Mouse (Mus musculus) T-cell, adult 66 days (primary cell): ENCODE data around the gene Sgtb. TPM values are rescaled to one million over a fixed set of nuclear protein-coding genes. Genes with fewer than 3 reads are reported as not detected.

ENCODE experiments used
- total RNA-seq, 2 experiments: library from RNA; stranded (reverse); gene quantifications; 3 replicates in 1 of 2; 4 replicates in 1 of 2; pipeline ENCODE4 v1.2.4; 2023

The Sgtb gene
- not detected for total RNA-seq

DNA sequence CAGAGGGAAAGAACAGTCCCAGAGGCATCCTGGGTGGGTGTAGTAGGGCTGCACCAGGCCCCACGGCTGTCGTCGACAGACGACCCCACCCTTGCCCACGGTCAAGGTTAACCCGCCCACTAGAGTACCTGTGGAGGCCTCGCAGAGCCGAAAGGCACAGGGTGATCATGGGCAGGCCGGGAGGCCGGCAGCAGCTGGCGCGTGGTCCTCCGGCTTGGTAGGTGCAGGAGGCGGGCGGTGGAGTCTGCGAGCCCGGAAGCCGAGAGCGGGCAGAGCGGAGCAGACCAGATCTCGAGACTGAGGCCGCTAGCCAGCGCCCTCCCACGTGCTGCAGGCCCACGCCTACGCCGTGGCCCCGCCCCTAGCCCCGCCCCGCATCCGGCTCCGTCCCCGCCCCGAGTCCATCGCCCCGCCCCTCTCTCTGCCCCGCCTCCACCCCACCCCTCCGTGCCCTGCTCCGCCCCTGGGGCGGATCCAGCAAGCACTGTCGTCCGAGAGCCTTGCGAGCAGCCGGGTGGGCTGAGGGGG, at the start of gene Sgtb, which contains the start of gene Nln:
TSS of gene Sgtb (plus strand) at position 454 of the 528 bp plus-strand sequence.
TSS of gene Nln (minus strand) at position 327 of the 528 bp plus-strand sequence.

DNA sequence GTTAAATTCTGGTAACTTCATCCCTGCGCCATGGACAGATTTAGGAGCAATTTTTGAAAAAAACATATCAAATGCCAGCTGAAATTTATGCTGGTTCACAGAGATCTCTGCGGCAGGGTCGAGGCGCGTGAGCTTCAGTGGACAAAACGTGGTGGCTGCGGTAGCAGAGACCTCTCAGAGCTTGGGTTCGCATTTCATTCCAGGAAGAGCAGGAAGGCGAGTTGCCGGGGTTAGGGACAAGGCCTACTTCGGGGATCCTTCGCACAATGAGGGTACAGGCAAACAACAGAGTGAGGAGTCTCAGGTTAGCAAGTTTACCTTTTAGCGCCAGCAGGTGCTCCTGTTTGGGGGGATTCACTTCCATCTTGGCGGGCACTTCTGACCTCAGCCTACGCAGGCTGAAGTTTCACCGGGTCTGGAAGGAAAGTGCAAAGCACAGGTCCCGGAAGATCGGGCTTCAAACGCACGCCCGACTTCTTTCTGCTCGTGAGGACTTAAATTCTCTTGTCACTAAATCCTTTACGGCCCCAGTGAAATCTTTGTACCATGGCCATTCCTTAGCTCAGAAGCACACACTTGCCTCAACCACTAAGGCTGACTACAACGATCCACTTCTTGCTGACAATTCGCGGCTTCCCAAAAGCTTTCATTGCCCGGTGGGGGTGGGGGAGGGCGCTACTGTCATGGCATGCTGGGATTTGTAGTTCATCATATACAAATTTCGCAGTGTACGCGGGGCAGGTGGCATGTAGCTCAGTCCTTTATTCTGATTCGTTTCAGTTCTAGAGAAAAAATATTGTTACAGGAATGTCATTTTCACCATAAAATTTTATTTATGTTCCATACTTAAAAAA, 68.5 kb downstream of the Sgtb start, which contains the start of gene Trappc13:
TSS of gene Trappc13 (minus strand) at position 674 of the 854 bp plus-strand sequence.

DNA sequence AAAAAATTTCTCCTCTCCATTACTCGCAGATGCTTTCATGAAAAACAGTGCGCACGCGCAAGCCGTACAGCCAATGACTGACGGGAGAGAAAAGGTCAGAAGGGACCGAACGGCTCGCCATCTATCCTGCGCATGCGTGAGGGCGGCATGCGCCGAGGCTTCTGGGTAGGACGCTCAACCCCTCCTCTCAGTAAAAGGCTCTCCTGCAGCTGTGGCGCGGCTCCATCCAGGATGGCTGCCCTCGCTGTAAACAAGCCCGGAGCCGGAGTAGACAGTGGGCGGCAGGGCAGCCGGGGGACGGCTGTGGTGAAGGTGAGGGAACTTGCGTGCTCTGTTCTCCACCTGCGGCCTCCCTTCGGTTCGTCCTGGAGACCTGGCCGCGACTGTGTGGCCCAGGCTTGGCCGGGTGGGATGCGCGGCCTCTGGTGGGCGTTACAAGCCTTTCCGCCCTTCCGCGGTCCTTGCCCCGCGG, 69.1 kb downstream of the Sgtb start, which contains the start of gene Trim23:
TSS of gene Trim23 (plus strand) at position 148 of the 472 bp plus-strand sequence.

Other genes with a start within 250 kb of the Sgtb start
- gene Erbin, start 189.2 kb upstream of the Sgtb start, total RNA-seq, result 100 to 1,000 TPM; 126 TPM
- 10 to 100 TPM; 11.9 to 16.5 TPM for gene Nln, start 127 bp upstream of the Sgtb start, total RNA-seq
- 10 to 100 TPM; 32.1 to 36.5 TPM for gene Trappc13, start 68.7 kb downstream of the Sgtb start, total RNA-seq
- 10 to 100 TPM; 15.3 to 16.6 TPM for gene Trim23, start 69.1 kb downstream of the Sgtb start, total RNA-seq
- gene Cenpk, start 118.9 kb downstream of the Sgtb start, total RNA-seq, result 1 to 10 TPM; 4.9 to 7.3 TPM
- gene Ppwd1, start 119.1 kb downstream of the Sgtb start, total RNA-seq, result 10 to 100 TPM; 34.5 to 34.8 TPM
- gene Adamts6, start 178.1 kb downstream of the Sgtb start, total RNA-seq, result 10 to 100 TPM; 23.9 to 30.9 TPM